Mouse (Mus musculus) heart, adult 2 months (tissue): ENCODE measurements around the gene Yipf2. TPM values are rescaled to one million over a fixed set of nuclear protein-coding genes. Genes with fewer than 3 reads are reported as not detected.

Experiments used
- DNase-seq, 2 experiments: peaks; one replicate each; pipeline ENCODE4 v3.0.0; 2021
- H3K27ac ChIP-seq: fragments of 200-600 bp; 2 replicates; pipeline ENCODE4 v1.8.1; 2022
- H3K27me3 ChIP-seq: fragments of 200-500 bp; 2 replicates; pipeline ENCODE4 v1.6.1; 2012; ENCODE audit warnings: mild to moderate bottlenecking, low read length, inconsistent platforms, mixed read lengths; ENCODE audit not compliant: control insufficient read depth, insufficient read depth
- H3K36me3 ChIP-seq: fragments of 200-500 bp; 2 replicates; pipeline ENCODE4 v1.6.1; 2012; ENCODE audit warnings: low read length, inconsistent platforms; ENCODE audit not compliant: control insufficient read depth, insufficient read depth
- H3K4me1 ChIP-seq: fragments of 200-500 bp; 2 replicates; pipeline ENCODE4 v1.6.1; 2011; ENCODE audit warnings: low read length; ENCODE audit not compliant: control insufficient read depth, insufficient read depth
- H3K4me3 ChIP-seq: fragments of 200-600 bp; 2 replicates; pipeline ENCODE4 v1.8.1; 2022
- H3K79me2 ChIP-seq: fragments of 200-500 bp; replicated peaks from 2 replicates; pipeline ENCODE4 v1.6.1; 2012; ENCODE audit warnings: mild to moderate bottlenecking, inconsistent platforms, low read length, moderate library complexity, mixed read lengths; ENCODE audit not compliant: control insufficient read depth, insufficient read depth
- H3K9ac ChIP-seq: fragments of 200-500 bp; 2 replicates; pipeline ENCODE4 v1.6.1; 2012; ENCODE audit warnings: low read depth, mild to moderate bottlenecking, control low read depth, inconsistent platforms, low read length, mixed read lengths
- CTCF ChIP-seq: fragments of 200-600 bp; IDR thresholded peaks from 2 replicates; pipeline ENCODE4 v1.8.1; 2022; ENCODE audit warnings: antibody characterized with exemption, mild to moderate bottlenecking, moderate library complexity
- EP300 ChIP-seq: fragments of 200-500 bp; IDR thresholded peaks from 2 replicates; pipeline ENCODE4 v1.6.1; 2011; ENCODE audit warnings: low read depth, low read length, control low read depth; ENCODE audit not compliant: insufficient read depth
- POLR2A ChIP-seq: fragments of 200-500 bp; IDR thresholded peaks from 2 replicates; pipeline ENCODE4 v1.6.1; 2011; ENCODE audit warnings: mild to moderate bottlenecking, low read depth, low read length, control low read depth; ENCODE audit not compliant: insufficient read depth
- WGBS: fragments of 180-500 bp; shearing (Covaris S2); methylation state at CpG from one replicate; pipeline ENCODE4 v1.1.7; 2018; 5-methylcytosine and 5-hydroxymethylcytosine counted together
- intact Hi-C: fragments of 180-260 bp; cut with DNase I; formaldehyde crosslinking; loops from one replicate; pipeline ENCODE4 v1.15.1; 2025
- polyA plus RNA-seq: library from polyadenylated mRNA; depleted of rRNA; stranded (reverse); fragments of >200 nt; gene quantifications from 2 replicates; pipeline ENCODE4 v1.2.3, GENCODE M21; 2012
- total RNA-seq, 2 experiments: library from RNA; stranded (reverse); gene quantifications; 2 replicates each; pipeline ENCODE4 v1.2.3; 2021

Gene Yipf2
- total and polyA plus RNA-seq, 3 experiments: 6.4 to 12.5 (median 8.0) TPM

GRCm38 (mm10) chr9:21626571-21626970, 33.9 kb upstream of the Yipf2 start:
- no peak for DNase-seq
- Histone ChIP-seq H3K9ac (no peak overlapping the region), H3K4me1 (no peaks in the 10 kb centered on the region; the same call in none of the 2 replicates), H3K4me3 (no peak overlapping the region), H3K27me3 (no peaks in the 10 kb centered on the region), H3K79me2 (peaks cover 6% of the 10 kb centered on the region), H3K27ac (no peak overlapping the region), H3K36me3 (no peaks in the 10 kb centered on the region)
- intact Hi-C loops: no loop called here
- TF ChIP-seq CTCF (peak; percentile 62), EP300 (no peak)

- TF ChIP-seq POLR2A (no peak), EP300 (no peak), CTCF (no peak)
- no peaks in the 10 kb centered on the region for H3K36me3 ChIP-seq
- H3K4me3 ChIP-seq: no peak overlapping the region
- 83% methylated on average over 10 of the region's 10 CpGs for WGBS
- H3K4me1 ChIP-seq: no peaks in the 10 kb centered on the region; the same call in none of the 2 replicates
- no peak overlapping the region for H3K9ac ChIP-seq
- H3K79me2 ChIP-seq: peaks cover 8% of the 10 kb centered on the region
- intact Hi-C loops: no loop called here
- no peak overlapping the region for H3K27ac ChIP-seq
- DNase-seq: no peak
- no peaks in the 10 kb centered on the region for H3K27me3 ChIP-seq
These were observed 33.0 kb upstream of the Yipf2 start for GRCm38 (mm10) chr9:21625342-21626339.

- 97% methylated on average over 1 of the region's 1 CpGs for WGBS
- H3K4me1 ChIP-seq: no peaks in the 10 kb centered on the region; the same call in none of the 2 replicates
These were observed 30.0 kb upstream of the Yipf2 start for GRCm38 (mm10) chr9:21622676-21623075.

GRCm38 (mm10) chr9:21620229-21620628, 27.6 kb upstream of the Yipf2 start:
- peaks cover 2% of the 10 kb centered on the region for H3K4me1 ChIP-seq
- no peak overlapping the region for H3K27ac ChIP-seq
- H3K79me2 ChIP-seq: peaks cover 8% of the 10 kb centered on the region
- no peak for DNase-seq
- H3K9ac ChIP-seq: no peak overlapping the region
- H3K27me3 ChIP-seq: no peaks in the 10 kb centered on the region
- 84% methylated on average over 4 of the region's 4 CpGs for WGBS
- H3K36me3 ChIP-seq: no peaks in the 10 kb centered on the region
- intact Hi-C loops: no loop called here
- H3K4me3 ChIP-seq: no peak overlapping the region
- TF ChIP-seq POLR2A (no peak), EP300 (no peak), CTCF (no peak)

More at GRCm38 (mm10) chr9:21622676-21623075, 30.0 kb upstream of the Yipf2 start:
- Histone ChIP-seq H3K9ac (no peak overlapping the region), H3K4me3 (no peak overlapping the region), H3K79me2 (peaks cover 9% of the 10 kb centered on the region), H3K27ac (no peak overlapping the region), H3K36me3 (no peaks in the 10 kb centered on the region), H3K27me3 (no peaks in the 10 kb centered on the region)
- no peak for DNase-seq
- TF ChIP-seq EP300: no peak
- TF ChIP-seq POLR2A: no peak
- no peak for TF ChIP-seq CTCF
- intact Hi-C loops: no loop called here

GRCm38 (mm10) chr9:21617066-21617465, 24.4 kb upstream of the Yipf2 start:
- peak overlapping the region; percentile 50 for H3K9ac ChIP-seq
- peak overlapping the region; percentile 96 for H3K27ac ChIP-seq
- TF ChIP-seq POLR2A: no peak
- TF ChIP-seq EP300: no peak
- peaks cover 2% of the 10 kb centered on the region for H3K4me1 ChIP-seq
- intact Hi-C loops: no loop called here
- DNase-seq: peak; percentile 23 to 37
- H3K4me3 ChIP-seq: peak overlapping the region; percentile 90
- H3K36me3 ChIP-seq: no peaks in the 10 kb centered on the region
- WGBS: 5% methylated on average over 10 of the region's 10 CpGs
- H3K27me3 ChIP-seq: no peaks in the 10 kb centered on the region
- H3K79me2 ChIP-seq: peaks cover 3% of the 10 kb centered on the region; the same call in 1 of the 2 replicates
